Mouse (Mus musculus): Measurements from ENCODE around the gene Gigyf1.

The Gigyf1 gene

DNA sequence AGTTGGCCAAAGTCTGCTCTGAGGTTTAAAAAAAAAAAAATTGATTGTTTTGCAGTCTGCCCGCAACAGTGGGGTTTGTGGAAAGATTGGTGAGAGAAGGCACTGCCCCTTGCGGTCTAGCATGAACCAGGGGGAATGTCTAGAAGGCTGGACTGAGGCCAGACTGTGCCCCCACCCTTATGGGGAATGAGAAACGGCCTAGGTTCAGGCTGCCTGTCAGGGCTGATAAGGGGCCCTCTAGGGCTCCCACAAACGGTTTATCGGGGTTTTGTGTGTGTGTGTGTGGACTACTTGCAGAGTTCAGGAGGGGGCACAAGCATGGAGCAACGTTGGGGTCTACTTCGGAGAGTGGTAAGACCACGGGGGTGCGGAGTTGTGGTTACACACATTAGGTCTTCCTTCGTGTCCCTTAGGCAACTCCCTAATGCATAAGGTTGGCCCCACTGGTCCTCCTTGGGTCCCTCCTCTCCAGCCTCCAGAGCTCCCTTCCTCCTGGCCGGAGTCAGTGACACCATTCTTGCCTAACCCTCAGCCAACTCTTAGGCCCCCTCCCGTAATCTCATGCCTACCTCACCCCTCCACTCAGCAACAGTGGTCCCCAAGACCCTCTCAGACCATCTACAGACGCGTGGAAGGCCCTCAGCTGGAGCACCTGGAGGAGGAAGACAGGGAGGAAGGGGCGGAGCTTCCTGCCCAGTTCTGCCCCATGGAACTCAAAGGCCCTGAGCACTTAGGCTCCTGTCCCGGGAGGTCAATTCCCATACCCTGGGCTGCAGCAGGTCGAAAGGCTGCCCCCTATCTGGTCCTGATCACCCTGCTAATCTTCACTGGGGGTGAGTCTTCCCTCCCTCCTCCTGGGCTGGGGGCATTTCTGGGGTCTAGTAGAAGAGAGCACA is 52.6 kb downstream of the Gigyf1 start:
- DNase-seq (ENCODE audit: low read depth, low spot score), result no peak

DNA sequence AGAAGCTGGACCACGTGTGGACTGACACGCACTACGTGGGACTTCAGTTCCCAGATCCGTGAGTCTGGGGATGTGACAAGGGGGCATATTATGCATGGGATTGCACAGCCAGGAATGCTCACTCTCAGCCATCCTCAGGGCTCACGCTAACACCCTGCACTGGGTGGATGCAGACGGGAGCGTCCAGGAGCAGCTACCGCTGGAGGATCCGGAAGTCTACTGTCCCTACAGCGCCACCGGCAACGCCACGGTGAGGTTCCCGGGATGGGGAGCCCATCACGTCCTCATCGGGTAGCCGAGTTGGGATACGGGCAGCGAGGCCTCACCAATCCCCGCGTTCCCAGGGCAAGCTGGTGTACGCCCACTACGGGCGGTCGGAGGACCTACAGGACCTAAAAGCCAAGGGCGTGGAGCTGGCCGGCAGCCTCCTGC is 56.1 kb downstream of the Gigyf1 start:
- no peak for DNase-seq (ENCODE audit: low read depth, low spot score)
